Mouse (Mus musculus) embryonic facial prominence, embryonic 15.5 days (tissue): ENCODE results near the gene Ckm. TPM values are rescaled to one million over a fixed set of nuclear protein-coding genes. Genes with fewer than 3 reads are reported as not detected.

Experiments used
- ATAC-seq: fragments of 200-750 bp; cut with Nextera tagmentation; 2 replicates; pipeline ENCODE4 v1.8.0; 2017; ENCODE audit warnings: low read depth, moderate TSS enrichment; ENCODE audit not compliant: insufficient number of reproducible peaks, low FRiP score, low TSS enrichment
- H3K27ac ChIP-seq: fragments of 300-500 bp; sonication (generic); replicated peaks from 2 replicates; pipeline ENCODE4 v1.5.1; 2015; ENCODE audit warnings: mild to moderate bottlenecking, inconsistent platforms
- H3K27me3 ChIP-seq: fragments of 300-500 bp; sonication (generic); 2 replicates; pipeline ENCODE4 v1.6.1; 2015; ENCODE audit warnings: inconsistent platforms
- H3K36me3 ChIP-seq: fragments of 300-500 bp; sonication (generic); 2 replicates; pipeline ENCODE4 v1.6.1; 2015; ENCODE audit warnings: mild to moderate bottlenecking, inconsistent platforms
- H3K4me1 ChIP-seq: fragments of 300-500 bp; sonication (generic); 2 replicates; pipeline ENCODE4 v1.6.1; 2015; ENCODE audit warnings: inconsistent platforms
- H3K4me2 ChIP-seq: fragments of 300-500 bp; sonication (generic); replicated peaks from 2 replicates; pipeline ENCODE4 v1.6.1; 2015; ENCODE audit warnings: mild to moderate bottlenecking, inconsistent platforms
- H3K4me3 ChIP-seq: fragments of 300-500 bp; sonication (generic); replicated peaks from 2 replicates; pipeline ENCODE4 v1.5.1; 2015; ENCODE audit warnings: mild to moderate bottlenecking, inconsistent platforms
- H3K9ac ChIP-seq: fragments of 300-500 bp; sonication (generic); 2 replicates; pipeline ENCODE4 v1.6.1; 2015; ENCODE audit warnings: inconsistent platforms
- H3K9me3 ChIP-seq: fragments of 300-500 bp; sonication (generic); replicated peaks from 2 replicates; pipeline ENCODE4 v1.6.1; 2016; ENCODE audit warnings: inconsistent platforms
- WGBS: fragments of 180-500 bp; shearing (Covaris S2); methylation state at CpG from one replicate; pipeline ENCODE4 v1.1.7; 2015; 5-methylcytosine and 5-hydroxymethylcytosine counted together
- polyA plus RNA-seq: library from polyadenylated mRNA; unstranded; fragments of >200 nt; fragmentation: Nextera tagmentation; extraction: Ambion mirVana; gene quantifications from 2 replicates; pipeline ENCODE4 v1.2.1, GENCODE M21; 2015

Ckm gene
- polyA plus RNA-seq, 1 experiment from 2014 or later = 118 TPM

DNA sequence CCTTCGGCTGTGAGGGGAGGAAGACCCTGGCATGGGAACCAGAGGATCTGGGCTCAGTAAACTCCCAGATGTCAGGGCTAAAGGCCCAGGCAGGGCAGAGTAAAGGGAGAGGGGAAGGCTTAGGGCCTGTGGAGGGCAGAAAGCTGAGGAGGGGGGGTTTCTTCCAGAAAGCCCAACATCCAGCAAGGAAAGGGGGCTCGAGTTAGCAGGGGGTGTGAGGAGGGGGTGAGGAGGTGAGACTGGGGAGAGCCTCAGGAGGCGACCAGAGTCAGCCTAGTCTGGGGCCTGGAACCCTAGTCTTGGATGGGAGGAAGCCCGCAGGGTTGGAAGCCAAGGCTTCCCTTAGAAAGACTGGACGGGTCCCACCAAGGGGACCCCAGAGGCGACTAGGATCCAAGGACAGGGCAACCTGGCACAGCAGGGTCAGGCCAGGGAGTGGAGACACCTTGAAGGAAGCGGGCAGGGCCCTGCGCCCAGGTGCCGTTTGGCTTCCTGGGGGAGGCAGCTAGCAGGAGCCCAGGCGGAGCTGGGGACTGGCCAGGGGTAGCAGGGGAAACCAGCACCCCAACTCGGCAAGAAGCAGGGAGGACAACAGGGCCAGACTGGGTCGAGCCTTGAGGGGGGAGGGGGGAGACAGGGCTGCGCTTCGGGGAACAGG lies 53.0 kb downstream of the Ckm start:
- Histone ChIP-seq H3K4me1 (peaks cover 30% of the 10 kb centered on the region), H3K9me3 (no peaks in the 10 kb centered on the region), H3K36me3 (peaks cover 19% of the 10 kb centered on the region), H3K4me2 (peak overlapping the region; percentile 93), H3K27me3 (no peaks in the 10 kb centered on the region), H3K4me3 (peak overlapping the region; percentile 85), H3K27ac (peak overlapping the region; percentile 80), H3K9ac (peak overlapping the region; percentile 89)
- WGBS = 4% methylated on average over 14 of the region's 14 CpGs
- no peak for ATAC-seq

DNA sequence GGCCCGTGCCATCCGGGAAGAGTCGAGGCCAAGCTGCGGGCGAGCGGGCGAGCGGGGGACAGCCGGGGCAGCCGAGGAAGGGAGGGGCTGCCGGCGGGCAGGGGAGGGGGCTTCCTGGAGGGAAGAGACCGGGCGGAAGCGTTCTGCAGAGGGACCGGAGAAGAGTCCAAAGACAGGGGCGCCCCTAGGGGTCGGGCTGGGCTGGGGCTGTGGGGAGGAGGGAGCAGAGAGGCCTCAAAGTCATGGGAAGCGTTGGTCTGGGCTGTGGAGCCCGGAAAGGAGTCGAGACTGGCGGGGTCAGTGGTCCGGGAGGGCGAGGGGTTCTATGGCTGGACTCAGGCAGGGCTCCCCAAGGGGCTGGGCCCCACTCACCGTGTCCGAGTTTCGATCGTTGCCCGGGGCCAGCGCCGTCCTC lies 53.5 kb downstream of the Ckm start:
- peak; percentile 67 for ATAC-seq
- Histone ChIP-seq H3K9ac (peak overlapping the region; percentile 89), H3K4me1 (peaks cover 33% of the 10 kb centered on the region), H3K4me2 (peak overlapping the region; percentile 93), H3K27ac (peak overlapping the region; percentile 80), H3K36me3 (peaks cover 19% of the 10 kb centered on the region), H3K27me3 (no peaks in the 10 kb centered on the region), H3K9me3 (no peaks in the 10 kb centered on the region), H3K4me3 (peak overlapping the region; percentile 85)
- WGBS = under 1% methylated on average over 26 of the region's 31 CpGs

DNA sequence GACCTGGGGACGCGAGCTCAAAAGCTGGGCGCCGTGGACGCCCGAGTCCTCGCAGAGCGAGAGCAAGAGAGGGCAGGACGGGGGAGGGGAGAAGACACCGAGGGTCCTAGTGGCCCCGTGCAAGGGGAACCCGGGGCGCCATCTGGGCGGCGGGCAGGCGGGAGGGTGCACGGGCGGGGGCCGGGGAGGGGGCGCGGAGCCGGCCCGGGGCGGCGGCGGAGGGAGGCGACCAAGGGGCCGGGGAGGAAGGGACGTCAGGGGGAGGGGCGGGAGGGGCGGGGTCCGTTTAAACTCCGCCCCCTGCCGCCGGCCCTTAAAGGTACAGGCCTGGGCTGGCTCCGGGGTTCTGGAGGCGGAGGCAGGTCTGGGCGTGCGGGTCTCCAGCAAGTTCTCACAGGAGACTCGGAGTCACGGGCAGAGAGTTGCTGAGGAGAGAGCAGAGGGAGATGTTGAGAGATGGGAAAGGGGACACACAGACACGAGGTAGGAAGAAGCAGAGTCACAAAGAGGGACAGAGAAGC lies 54.1 kb downstream of the Ckm start, which contains the start of gene Mark4:
Mark4 (minus strand) TSS at position 231 of the 521 bp plus-strand sequence.
- peak within 1 kb of the TSS; percentile 89 for H3K9ac ChIP-seq
- peak; percentile 87 for ATAC-seq
- under 1% methylated on average over 22 of the region's 42 CpGs for WGBS
- H3K4me1 ChIP-seq = peaks cover 33% of the 10 kb centered on the region
- peak within 1 kb of the TSS; percentile 85 for H3K4me3 ChIP-seq
- no peaks in the 10 kb centered on the region for H3K9me3 ChIP-seq
- no peaks in the 10 kb centered on the region for H3K27me3 ChIP-seq
- peak within 1 kb of the TSS; percentile 80 for H3K27ac ChIP-seq
- peak within 1 kb of the TSS; percentile 93 for H3K4me2 ChIP-seq
- peaks cover 14% of the 10 kb centered on the region for H3K36me3 ChIP-seq

DNA sequence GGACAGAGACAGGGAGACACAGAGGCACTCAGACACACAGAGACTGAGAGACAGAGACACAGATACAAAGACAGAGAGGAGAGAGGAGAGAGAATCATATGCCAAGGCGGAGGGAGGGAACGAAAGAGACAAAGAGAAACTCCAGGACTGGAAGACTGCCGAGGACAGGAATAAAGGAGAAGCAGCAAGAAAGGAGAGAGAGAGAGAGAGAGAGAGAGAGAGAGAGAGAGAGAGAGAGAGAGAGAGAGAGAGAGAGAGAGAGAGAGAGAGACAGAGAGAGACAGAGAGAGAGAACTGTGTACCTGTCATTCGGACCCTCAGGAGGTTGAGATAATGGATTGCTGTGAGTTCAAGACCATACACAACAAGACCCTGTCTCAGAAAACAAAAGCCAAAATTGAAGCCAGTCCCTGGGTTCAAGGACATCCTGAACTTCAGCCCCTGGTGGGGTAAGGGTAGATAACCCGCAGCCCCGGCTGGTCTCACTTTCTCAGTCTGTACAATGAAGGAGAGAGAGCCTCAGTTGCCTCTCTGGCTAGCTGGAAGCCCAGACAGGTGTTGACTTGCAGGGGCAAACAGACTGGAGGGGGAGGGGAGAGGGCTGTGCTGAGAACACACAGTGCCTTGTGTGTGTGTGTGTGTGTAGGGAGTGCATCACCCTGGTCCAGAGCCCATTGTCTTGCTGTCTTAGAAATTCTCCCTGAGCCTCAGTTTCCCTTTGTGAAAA lies 54.7 kb downstream of the Ckm start:
- Histone ChIP-seq H3K27ac (peak overlapping the region; percentile 80), H3K9ac (peak overlapping the region; percentile 26; the same call in 1 of the 2 replicates), H3K27me3 (no peaks in the 10 kb centered on the region), H3K36me3 (peaks cover 9% of the 10 kb centered on the region), H3K4me2 (peak overlapping the region; percentile 93), H3K9me3 (no peaks in the 10 kb centered on the region), H3K4me3 (peak overlapping the region; percentile 85), H3K4me1 (peaks cover 36% of the 10 kb centered on the region)
- 10% methylated on average over 6 of the region's 6 CpGs for WGBS
- ATAC-seq = no peak

DNA sequence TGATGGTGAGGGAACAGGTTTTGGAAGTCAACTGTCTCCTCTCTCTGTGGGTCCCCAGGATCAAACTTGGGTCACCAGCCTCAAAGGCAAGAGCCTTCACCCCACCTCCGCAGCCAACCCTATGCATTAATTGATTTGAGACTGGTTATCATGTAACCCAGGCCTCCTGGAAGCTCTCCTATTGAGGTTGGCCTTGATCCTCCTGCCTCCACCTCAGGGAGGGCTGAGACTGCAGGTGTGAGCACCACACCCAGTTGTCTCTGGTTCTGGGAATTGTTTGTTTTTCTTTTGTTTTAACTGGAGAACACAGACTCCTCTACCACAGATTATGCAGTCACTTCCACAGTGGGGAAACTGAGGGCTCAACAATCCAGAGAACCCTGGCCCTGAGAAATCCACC lies 55.9 kb downstream of the Ckm start:
- ATAC-seq = no peak
- no peaks in the 10 kb centered on the region for H3K9me3 ChIP-seq

DNA sequence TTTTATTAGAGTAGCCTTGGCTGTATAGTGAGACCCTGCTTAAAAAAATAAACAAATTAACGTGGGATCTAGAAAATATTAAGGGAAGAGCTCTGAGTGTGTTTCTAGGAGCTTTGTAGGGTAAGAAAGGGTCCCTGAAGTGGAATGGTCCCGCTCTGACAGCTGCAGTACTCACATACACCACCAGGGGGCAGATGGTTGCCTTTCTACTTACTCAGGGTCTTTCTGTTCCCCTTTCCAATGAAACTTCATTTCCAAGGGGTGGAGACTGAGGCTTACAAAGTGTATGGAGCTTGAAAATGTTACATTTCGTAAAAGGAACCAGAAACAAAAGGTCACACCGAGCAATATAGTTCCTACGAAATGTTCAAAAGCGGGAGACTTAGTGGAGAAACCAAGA lies 56.9 kb downstream of the Ckm start:
- H3K9ac ChIP-seq = no peak overlapping the region

More for the DNA sequence above, 55.9 kb downstream of the Ckm start:
- Histone ChIP-seq H3K4me3 (no peak overlapping the region), H3K27me3 (no peaks in the 10 kb centered on the region), H3K4me1 (peaks cover 46% of the 10 kb centered on the region), H3K27ac (no peak overlapping the region), H3K9ac (no peak overlapping the region), H3K4me2 (no peak overlapping the region), H3K36me3 (peaks cover 6% of the 10 kb centered on the region)
- 59% methylated on average over 1 of the region's 1 CpGs for WGBS

DNA sequence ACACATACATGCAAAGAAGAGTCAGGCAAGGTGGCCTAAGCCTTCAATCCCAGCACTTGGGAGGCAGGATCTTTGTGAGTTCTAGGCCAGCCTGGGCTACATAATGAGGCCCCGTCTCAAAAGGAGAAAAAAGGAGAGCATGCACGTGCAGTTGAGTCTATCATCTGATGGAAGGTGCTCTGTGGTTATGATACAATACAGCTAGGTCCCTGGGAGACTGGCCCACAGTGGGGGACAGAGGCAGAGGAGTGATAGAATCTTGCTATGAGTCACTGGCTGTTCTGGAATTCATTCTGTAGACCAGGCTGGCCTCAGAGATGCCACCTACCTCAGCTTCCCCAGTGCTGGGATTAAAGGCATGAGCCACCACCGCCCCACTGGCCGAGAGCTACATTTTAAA lies 57.9 kb downstream of the Ckm start:
- Histone ChIP-seq H3K36me3 (no peaks in the 10 kb centered on the region), H3K27ac (no peak overlapping the region), H3K4me3 (no peak overlapping the region), H3K4me2 (no peak overlapping the region), H3K27me3 (0 out of 2 replicates have a peak, but pooled peaks cover 12% of the 10 kb centered on the region), H3K4me1 (peaks cover 28% of the 10 kb centered on the region), H3K9me3 (no peaks in the 10 kb centered on the region), H3K9ac (no peak overlapping the region)
- 67% methylated on average over 4 of the region's 4 CpGs for WGBS
- ATAC-seq = no peak

More for the DNA sequence above, 56.9 kb downstream of the Ckm start:
- H3K9me3 ChIP-seq = no peaks in the 10 kb centered on the region
- no peaks in the 10 kb centered on the region for H3K36me3 ChIP-seq
- H3K27ac ChIP-seq = no peak overlapping the region
- WGBS = 8% methylated on average over 6 of the region's 6 CpGs
- peaks cover 38% of the 10 kb centered on the region for H3K4me1 ChIP-seq
- H3K4me3 ChIP-seq = no peak overlapping the region
- no peak for ATAC-seq
- H3K4me2 ChIP-seq = 0 out of 2 replicates have a peak overlapping the region, but pooled peaks have one; percentile 24
- H3K27me3 ChIP-seq = 0 out of 2 replicates have a peak, but pooled peaks cover 4% of the 10 kb centered on the region

DNA sequence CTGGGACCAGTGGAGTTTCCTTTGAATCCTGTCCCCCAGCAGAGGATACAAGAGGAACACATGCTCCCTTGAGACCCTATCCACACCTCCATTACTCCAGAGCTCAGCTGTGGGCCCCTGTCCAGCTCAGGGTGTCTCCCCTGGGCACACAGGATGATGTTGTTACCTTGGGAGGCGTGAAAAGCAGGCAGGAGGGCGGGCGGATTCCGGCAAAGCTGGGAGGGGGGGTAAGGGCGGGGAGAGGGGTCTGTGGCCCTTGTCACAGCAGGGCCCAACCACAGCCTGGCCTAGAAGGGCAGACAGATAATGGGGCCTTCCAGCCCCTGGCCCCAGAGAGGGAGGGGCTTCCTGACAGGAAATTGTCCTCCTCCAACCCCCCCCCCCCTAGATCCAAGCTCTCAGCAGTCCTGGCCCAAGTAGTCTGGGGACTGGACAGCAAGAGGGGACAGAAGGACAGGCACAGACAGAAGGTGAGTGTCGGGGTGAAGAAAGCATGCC lies 58.4 kb downstream of the Ckm start, which contains the start of gene Exoc3l2:
Exoc3l2 (plus strand) TSS at position 448 of the 498 bp plus-strand sequence.
- H3K9me3 ChIP-seq = no peaks in the 10 kb centered on the region
- 46% methylated on average over 6 of the region's 6 CpGs for WGBS
- H3K27ac ChIP-seq = peak within 1 kb of the TSS; percentile 65
- 0 out of 2 replicates have a peak, but pooled peaks cover 12% of the 10 kb centered on the region for H3K27me3 ChIP-seq
- no peak within 1 kb of the TSS for H3K9ac ChIP-seq
- ATAC-seq = no peak
- H3K36me3 ChIP-seq = no peaks in the 10 kb centered on the region
- no peak within 1 kb of the TSS; the same call in 1 of the 2 replicates for H3K4me2 ChIP-seq
- H3K4me1 ChIP-seq = peaks cover 25% of the 10 kb centered on the region
- H3K4me3 ChIP-seq = 0 out of 2 replicates have a peak within 1 kb of the TSS, but pooled peaks have one; percentile 10

DNA sequence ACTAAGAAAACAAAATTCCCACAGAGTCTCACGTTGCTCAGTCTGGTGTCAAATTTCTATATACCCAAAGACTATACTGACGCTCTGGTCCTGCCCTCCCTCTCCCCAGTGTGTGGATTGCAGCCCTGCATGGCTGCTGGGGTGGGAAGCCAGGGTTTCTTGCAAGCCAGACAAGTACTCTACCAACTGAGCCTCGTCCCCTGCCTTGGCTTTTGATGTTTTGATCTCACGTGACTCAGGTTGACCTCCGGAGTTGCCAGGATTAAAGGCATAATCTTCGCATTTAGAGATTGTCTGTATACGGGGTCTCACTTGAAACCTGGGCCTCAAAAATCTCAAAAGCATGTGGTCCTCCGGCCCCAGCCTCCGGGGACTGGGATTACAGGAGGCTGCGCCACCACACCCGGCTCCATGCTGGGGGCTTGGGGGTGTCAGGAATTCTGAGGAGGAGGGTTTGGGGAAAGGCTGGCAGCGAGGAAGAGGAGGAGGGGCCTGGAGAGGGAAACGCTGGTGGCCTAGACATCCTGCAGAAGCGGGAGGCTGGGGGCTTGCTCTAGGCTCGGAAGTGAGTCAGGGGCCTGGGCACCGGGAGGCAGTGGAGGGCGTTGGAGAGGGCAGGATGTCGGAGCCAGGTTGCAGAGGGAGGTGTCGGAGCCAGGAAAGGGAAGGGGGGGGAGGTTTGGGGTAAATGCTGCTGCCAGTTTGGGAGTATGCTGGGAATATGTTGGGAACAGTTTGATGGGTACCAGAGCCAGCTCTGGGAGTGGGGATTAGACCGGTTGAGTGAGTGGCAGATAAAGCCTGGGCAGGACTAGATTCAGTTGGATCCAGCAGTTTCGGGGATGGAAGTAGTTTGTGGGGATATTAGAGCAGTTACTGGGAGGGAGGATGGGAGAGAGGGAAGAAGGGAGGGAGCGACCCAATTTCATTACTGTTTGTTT lies 60.1 kb downstream of the Ckm start:
- H3K4me3 ChIP-seq = peak overlapping the region; percentile 6; the same call in 1 of the 2 replicates
- no peaks in the 10 kb centered on the region for H3K9me3 ChIP-seq
- H3K27me3 ChIP-seq = peaks cover 24% of the 10 kb centered on the region
- H3K9ac ChIP-seq = no peak overlapping the region
- H3K4me2 ChIP-seq = peak overlapping the region; percentile 35
- peaks cover 25% of the 10 kb centered on the region for H3K4me1 ChIP-seq
- no peaks in the 10 kb centered on the region for H3K36me3 ChIP-seq
- no peak; the same call in 1 of the 2 replicates for ATAC-seq
- peak overlapping the region; percentile 65 for H3K27ac ChIP-seq
- 6% methylated on average over 22 of the region's 22 CpGs for WGBS

DNA sequence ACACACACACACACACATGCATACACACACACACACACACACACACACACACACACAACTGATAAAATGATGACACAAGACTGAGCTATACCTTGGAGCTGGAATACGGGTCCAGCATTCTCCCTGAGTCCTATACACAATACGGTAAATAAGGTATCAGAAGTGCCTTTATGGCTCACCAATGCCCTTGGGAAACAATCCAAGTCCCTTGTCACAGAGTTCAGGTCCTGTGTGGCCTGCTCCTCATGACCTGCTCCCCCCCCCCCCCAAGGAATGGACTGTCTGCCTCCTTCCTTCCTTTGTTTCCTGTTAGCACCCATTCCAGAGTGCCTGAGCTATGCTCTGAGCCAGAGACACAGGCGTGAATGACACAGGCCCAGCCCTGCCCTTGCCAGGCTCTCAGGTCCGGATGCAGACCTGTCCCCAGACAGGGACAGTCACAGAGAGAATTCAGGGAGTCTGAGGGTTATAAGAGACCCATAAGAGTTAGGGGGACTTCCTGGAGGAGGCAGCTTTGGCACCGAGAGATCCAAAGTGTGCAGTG lies 62.1 kb downstream of the Ckm start:
- ATAC-seq = no peak
- Histone ChIP-seq H3K9me3 (no peaks in the 10 kb centered on the region), H3K36me3 (no peaks in the 10 kb centered on the region), H3K27ac (no peak overlapping the region), H3K4me2 (no peak overlapping the region), H3K27me3 (peaks cover 42% of the 10 kb centered on the region), H3K4me3 (no peak overlapping the region), H3K4me1 (peaks cover 26% of the 10 kb centered on the region), H3K9ac (no peak overlapping the region)
- WGBS = 54% methylated on average over 5 of the region's 5 CpGs
